Mouse (Mus musculus): ENCODE results near the gene Igsf11.

Igsf11 gene

DNA sequence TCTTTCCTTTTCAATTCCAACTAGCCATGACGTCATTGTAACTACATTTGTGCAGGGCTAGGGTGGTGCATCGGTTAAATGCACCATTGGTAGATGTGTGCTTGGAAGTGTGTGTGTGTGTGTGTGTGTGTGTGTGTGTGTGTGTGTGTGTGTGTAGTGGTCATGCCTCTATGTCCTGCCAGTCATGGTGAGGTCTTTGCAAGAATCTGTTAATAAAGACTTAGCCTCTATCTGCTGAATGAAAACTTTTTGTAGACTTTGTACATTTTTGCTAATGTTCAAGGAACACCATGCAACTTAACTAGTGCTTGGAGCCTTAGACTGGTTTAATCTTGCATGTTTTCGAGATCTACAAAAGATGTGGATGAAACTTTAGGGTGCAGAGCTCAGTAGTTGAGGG, 48.3 kb downstream of the Igsf11 start:
- no peak for DNase-seq (ENCODE audit: low spot score in 2 of 2)

DNA sequence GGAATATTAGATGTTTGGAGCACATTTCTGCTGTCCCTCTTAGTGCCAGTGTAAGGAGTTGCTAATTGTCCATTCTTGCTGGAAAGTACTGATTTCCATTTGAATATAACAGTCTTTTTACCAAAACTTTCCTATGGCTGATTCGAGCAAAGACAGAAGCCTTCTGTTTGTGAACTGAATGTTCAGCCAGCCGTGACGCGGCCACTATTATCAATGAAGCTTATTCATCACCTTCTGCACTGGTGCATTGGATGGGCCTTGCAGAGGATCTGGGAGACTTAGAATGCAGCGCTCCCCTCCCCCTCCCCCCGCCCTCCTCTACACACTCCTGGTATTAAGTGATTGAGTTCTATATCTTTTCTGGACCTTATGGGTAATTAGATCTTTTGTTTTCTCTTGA, 48.8 kb downstream of the Igsf11 start:
- peak; percentile 75 to 77 for DNase-seq (ENCODE audit: low spot score in 2 of 2)

DNA sequence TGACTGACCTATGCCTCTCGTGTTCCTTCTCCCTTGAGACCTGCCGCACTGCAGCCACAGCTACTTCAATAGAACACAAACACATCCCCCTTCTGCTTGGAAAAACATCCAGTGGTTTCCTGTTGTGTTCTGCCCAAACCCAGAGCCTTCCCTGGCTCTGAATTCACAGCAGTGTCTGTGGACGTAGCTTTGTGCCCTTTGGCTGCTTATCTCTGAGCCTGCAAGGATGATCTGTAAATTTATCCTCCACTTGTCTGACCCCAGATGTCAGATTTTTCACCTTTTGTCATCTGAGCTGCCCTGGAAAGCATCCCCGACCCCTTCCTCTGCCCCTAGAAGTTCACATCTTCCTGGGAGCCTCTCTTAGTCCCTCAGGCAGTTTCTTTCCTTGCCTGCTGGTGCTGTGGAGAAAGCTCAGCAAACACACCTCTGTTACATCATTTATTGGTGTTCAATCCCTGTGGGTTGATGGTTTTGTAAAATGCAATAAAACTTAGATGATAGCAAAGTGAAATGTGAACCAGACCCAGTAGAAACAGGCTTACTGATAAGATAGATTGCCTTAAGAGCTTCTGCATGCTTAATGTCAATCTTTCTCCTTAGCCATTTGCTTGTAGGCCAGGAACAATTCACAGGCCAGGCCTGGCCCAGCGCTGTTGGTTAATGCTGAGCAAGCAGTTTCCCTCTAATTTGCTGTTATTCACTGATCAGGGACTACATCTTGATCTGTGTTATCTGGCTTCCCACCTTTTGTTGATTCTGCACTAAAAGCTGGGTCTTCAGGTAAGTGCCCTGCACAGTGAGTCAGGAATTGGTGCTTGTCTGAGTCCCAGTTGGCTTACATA, 51.5 kb downstream of the Igsf11 start:
- DNase-seq (ENCODE audit: low spot score in 2 of 2) = no peak

DNA sequence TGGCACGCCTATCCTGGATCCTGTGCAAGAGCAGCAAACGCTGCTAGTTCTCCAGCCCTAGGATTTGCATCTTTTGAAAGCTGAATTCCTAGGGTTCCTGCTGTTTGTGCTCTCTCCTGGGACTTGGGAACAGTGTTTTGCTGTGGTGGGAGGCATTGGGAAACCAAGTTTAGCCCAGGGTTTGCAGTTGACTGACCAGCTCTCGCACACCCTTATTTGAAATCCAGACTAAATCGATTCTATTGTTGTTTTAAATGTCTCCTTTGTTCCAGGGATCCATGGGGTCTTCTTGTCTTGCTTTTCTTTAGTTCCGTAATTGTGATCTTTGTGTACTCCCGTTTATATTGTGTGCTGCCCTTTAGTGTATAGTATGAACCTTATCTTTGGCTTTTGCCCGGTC, 52.6 kb downstream of the Igsf11 start:
- DNase-seq (ENCODE audit: low spot score in 2 of 2) = no peak

DNA sequence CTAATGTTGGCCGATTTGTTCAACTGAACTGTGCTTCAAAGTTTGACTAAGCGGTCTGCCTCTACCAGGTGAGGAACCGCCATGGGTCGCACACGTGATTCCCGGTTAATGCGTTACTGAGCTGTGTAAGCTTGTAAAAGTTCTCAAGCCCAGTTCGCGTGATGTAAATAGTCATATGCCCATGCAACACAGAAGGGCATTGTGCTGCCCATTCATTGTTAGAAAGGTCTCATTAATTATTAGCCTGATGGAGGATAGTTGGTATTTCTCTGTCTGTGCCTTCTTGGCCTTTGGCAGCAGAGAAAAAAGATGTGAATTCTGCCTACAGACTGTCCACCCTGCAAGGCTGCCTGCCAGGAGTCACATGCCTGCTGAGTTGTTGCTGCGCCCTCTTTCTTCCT, 53.1 kb downstream of the Igsf11 start:
- no peak for DNase-seq (ENCODE audit: low spot score in 2 of 2)

DNA sequence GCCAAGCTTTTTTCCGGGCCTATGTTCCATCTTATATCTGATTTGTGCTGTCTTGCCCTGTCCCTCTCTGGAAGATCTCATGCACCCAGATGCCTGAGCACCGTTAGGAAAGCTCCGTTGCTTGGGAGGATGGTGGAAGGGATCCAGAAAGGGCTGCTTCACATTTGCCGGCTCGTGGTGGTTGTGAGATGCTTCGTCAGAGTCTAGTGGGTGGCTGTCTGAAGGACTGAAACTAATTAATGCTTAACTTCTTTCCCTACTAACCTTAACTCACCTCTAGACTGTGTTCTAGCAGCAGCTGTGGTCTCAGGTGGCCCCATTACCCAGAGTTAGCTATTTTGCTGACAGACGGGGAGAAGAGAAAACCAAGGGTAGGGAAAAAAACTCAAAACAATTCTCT, 54.0 kb downstream of the Igsf11 start:
- DNase-seq (ENCODE audit: low spot score in 2 of 2) = peak; percentile 54 to 70

DNA sequence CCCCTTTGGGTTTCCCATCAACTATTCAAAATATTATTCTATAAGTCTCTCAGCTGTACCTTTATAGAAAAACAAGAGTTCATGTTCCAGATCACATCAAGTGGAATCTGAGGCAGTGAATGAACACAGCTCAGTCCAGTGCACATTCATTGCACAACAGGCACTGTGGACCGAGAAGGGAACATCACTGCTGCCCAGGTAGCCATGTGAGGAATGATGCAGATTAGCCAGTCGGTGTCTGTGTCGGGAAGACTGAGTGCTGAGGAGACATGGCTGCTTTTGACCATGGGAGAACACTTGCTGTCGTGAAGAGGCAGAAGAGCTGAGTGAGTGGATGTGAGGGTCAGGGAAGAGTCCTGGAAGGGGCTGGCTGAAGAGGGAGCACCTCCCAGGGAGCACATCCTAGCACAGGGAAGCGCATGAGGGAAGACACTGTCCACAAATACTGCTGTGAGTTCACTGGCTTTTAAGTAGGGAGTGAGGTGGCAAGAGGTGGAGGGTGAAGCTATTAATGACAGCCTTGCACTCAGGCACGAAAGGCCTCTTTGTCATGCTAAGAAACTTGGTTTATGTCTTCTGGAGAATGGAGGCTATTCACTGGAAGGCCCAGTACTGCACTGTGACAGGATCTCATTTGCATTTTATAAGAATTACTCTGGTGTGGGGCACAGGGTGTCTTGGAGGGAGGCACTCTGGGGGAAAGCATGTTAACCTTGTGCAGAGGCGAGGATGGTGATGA, 54.8 kb downstream of the Igsf11 start:
- DNase-seq (ENCODE audit: low spot score in 2 of 2) = no peak

DNA sequence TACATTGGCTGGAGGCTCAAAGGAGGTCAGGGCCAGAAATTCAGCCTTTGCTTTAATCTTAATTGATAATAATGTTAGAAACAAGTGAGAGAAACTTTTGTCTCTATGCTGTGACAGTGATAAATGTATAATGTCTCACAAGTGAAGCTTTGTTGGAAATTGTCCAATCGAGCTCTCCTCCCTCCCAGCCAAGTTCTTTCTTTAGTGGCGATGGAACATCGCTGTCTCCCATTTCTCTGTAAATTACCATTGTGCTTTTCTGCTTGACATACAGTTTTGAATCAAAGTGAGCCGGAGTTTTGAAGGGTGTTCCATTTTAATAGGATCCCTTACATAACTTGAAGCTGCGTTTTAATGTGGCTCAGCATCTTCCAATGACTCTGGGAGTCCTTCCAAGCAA, 56.0 kb downstream of the Igsf11 start:
- DNase-seq (ENCODE audit: low spot score in 2 of 2) = no peak

DNA sequence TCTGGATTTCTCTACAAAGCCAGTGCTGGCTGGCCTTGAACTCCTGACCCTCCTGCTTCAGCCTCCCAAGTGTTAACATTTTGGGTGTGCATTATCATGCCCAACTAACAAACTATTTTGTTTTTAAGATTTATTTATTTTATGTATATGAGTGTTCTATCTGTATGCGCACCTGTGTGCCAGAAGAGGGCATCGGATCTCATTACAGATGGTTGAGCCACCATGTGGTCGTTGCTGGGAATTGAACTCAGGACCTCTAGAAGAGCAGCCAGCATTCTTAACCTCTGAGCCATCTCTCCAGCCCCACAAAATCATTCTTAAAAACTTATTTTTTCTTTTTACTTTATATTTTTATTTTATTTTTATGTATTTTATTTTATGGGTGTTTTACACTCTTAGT, 60.4 kb downstream of the Igsf11 start:
- DNase-seq (ENCODE audit: low spot score in 2 of 2) = no peak

DNA sequence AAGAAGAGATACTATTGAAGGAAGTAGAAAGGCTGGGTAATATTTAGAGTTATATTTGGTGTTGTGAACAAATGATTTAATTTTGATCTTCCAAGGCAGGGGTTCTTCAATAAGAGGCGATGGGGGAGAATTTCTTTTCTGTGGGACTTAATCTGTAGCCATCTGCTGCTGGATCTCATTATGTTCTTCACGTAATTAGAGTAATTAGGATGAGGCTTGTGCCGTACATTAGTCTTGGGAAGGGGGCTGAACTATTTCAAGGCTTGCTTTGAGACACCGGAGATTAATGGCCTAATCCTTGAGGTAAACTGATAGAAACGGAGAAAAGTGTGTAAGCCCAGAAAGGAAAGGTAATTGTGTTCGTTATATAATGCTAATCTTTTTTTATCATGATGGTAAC, 61.4 kb downstream of the Igsf11 start:
- no peak for DNase-seq (ENCODE audit: low spot score in 2 of 2)

DNA sequence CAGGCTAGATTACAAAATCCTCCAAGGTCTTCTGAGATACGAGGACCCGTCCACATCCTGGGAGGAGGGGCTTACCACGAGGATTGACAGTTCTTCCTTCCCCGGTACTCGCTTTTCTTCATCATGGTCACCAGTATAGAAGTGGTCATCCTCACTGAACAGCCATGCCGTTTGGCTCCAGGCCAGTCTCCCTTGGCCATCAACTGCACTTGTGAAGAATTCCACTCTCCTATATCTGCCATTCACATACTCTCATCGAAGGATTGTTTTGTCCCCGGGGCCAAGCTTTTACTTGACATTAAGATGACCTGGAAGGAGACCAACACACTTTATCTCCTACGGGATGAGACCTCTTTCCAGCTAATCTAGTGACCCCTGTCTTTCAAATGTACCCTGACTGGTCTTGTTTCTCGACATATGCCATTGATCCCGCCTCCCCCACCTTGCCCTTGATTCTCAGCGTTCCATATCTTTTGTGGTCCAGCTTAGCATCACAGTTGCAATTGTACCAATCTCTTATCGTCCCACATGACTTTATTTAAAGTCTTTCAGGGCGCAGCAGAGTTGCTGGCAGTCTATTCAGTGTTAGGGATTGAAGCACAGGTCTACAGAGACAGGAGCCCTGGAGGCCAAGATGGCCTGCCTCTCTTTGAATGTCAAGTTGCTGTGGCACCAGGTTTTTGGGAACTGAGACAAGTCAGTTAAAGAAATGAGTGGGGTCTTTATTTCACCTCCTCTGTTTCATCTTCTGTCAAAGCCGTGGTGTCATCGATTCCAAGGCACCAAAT, 62.2 kb downstream of the Igsf11 start:
- no peak for DNase-seq (ENCODE audit: low spot score in 2 of 2)

DNA sequence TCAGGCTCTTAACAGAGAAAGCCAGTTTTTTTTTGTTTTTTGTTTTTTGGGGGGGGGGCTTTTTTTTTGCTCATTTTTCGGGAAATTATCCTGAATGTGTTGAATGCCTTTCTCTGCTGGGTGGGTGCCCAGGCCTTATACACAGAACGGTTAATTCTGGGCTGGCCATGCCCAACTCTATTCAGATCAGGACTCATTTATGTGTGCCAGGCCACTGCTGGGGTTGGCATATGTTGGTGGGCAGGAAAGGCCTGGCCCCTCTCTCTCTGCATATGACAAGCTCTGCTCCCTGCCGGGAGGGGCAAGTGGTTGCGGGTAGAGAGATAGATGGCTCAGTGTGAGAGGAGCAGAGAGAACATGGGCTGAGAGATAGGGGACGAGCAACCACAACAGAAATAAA, 62.8 kb downstream of the Igsf11 start:
- no peak for DNase-seq (ENCODE audit: low spot score in 2 of 2)

DNA sequence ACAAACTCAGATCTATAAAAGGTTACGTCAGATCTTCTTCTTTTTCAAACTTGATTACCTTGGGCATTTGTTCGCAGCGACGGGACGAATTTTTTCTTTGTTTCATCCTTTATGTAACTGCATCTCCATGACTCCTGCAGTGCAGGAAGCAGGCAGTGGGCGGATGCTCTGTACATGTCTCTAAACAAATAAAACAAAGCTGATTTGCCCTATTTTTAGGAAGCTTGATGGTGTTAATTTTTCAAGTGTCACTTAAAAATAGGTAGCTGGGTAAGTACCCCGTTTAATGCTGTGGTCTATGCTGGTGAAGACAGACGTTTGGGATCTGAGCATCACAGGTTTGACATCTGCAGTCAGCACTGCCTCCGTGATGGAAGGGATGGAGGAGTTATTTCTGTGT, 66.3 kb downstream of the Igsf11 start:
- DNase-seq (ENCODE audit: low spot score in 2 of 2) = peak in 1 of 2 experiments; percentile 55

DNA sequence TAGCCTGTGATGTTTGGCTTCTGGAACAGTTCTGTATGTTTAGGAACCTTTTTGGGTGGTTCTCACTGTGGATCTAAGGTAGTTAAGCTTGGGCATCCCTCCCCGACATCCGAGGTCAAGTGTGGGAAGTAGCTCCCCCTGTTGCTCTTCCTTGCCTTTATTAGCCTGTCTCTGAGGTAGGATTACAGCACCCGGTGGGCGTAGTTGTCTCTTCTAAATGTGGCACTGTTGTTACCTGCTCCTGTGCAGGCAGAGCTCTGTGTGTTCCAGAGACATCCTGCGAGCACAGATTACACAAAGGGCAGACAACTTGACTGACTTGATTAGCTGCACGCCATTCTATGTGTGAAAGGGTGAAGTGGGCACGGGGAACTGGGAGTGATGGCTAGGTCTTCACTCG, 68.1 kb downstream of the Igsf11 start:
- DNase-seq (ENCODE audit: low spot score in 2 of 2) = no peak

DNA sequence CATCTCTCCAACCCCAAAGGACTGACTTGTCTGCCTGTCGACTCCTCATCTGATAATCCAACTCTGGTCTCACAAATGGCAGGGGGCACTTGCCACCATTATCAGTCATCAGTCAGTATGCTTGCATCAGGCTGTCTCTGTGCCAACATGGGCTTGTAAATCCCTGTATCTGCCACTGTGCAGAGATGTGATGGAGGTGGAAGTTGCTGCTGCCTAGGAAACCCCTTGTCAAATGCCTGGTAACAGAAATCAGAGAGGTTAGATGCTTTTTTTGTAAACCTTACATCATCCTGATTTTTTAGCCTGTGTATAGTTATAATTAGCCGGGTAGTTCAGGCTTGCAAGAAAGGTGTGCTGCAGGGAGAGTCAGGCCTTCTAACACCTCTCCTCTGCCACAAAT, 69.4 kb downstream of the Igsf11 start:
- no peak for DNase-seq (ENCODE audit: low spot score in 2 of 2)

DNA sequence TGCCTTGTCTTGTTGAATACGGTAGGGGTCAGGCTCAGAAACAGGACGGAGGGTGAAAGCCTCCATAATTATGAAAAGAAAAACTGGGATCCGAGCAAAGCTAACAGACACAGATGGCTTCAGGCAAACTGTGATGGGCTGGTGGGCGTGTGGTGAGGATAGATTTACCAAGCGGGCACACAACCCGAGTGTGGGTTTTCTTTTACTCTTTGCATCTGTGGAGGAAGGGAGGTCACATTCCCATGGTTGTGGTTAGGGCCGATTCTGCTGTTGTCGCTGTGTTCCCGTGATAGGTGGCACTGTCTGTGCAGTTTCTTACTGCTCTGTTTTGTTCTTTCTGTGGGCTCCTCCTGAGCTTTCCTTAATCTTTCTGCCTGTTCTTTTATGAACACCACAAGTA, 70.2 kb downstream of the Igsf11 start:
- peak; percentile 48 to 68 for DNase-seq (ENCODE audit: low spot score in 2 of 2)

DNA sequence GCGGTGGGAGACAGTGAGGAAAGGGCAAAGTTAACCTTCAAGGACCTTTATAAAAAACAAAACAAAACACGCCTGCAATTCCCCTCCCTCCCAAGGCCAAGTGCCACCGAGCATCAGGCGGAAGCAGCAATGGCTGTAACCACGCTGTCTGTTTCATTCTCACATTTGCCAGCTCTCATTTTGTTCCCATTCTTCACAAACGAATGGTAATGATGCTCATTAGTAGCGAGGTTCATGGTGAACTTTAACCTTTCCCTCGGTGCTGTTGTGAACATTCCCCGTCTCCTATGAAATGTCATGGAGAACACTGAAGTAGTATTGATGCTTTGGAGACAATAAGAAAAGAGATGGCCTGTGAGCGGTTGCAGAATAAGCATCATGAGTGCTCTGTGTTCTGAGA, 74.6 kb downstream of the Igsf11 start:
- no peak for DNase-seq (ENCODE audit: low spot score in 2 of 2)

DNA sequence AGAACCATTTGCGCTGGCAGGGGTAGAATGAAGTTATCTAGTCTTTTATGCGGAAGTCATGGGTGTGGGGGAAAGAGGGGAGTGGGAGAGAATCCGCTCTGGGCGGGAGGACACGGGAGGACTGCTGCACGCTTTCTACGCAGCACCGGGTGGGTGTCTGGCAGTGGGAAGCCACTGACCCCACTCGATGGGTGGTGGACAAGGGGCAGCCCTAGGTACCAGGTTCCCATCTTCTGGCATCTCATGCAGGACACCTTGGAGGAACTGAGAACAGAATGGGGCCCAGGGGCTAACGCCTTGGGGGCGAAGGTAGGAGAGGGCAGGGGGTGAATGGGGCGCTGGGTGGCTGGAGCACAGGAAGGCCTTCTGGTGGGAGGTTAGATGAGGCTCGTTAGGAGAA, 83.7 kb downstream of the Igsf11 start:
- no peak for DNase-seq (ENCODE audit: low spot score in 2 of 2)

DNA sequence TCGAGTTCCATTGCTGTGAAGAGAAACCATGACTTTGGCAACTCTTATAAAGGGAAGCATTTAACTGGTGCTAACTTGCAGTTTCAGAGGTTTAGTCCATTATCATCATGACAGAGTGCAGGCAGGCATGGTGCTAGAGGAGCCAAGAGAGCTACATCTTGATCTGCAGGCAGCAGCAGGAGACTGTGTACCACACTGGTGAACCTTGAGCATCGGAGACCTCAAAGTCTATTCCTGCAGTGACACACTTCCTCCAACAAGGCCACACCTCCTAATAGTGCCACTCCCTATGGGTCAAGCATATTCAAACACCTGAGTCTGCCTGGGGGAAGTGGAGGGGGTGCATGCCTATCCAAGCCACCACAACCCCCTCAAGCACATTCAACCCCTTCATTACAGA, 86.1 kb downstream of the Igsf11 start:
- no peak for DNase-seq (ENCODE audit: low spot score in 2 of 2)

DNA sequence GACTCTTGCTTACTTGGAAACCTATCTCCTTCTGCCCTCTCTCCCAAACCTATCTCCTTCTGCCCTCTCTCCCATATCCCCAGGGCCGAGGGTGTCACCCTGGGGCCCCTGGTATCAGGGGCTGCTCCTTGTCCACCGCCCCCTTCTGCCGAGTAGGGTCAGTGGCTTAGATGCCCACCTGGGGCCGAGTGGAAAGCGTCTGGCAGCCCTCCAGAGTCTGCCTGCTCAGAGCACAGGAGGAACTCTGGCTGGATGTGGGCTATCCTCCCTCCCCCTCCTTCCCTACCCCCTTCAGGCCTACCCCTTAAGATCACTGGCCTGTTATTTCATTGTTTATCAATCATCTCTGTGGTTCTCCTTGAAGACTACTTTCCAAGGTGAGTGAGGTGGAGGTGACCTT, 88.1 kb downstream of the Igsf11 start:
- DNase-seq (ENCODE audit: low spot score in 2 of 2) = no peak

DNA sequence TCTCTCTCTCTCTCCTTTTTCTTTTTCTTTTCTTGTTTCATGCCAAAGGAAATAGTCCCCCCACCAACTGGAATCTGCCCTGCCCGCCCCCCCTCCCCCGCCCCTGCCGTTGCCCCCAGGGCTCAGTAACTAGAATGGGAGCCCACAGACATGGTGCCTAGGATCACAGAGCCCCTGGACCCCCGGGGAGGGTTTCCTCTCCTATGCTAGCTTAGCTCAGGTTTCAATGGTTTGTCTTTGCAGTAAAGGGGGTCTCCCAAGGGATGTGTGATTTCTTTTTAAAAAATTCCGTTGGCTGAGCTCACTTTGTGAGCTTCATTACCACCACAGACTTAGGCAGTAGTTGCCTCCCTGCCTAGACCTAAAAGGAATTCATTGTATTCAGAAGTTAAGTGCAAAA, 89.6 kb downstream of the Igsf11 start:
- no peak for DNase-seq (ENCODE audit: low spot score in 2 of 2)

DNA sequence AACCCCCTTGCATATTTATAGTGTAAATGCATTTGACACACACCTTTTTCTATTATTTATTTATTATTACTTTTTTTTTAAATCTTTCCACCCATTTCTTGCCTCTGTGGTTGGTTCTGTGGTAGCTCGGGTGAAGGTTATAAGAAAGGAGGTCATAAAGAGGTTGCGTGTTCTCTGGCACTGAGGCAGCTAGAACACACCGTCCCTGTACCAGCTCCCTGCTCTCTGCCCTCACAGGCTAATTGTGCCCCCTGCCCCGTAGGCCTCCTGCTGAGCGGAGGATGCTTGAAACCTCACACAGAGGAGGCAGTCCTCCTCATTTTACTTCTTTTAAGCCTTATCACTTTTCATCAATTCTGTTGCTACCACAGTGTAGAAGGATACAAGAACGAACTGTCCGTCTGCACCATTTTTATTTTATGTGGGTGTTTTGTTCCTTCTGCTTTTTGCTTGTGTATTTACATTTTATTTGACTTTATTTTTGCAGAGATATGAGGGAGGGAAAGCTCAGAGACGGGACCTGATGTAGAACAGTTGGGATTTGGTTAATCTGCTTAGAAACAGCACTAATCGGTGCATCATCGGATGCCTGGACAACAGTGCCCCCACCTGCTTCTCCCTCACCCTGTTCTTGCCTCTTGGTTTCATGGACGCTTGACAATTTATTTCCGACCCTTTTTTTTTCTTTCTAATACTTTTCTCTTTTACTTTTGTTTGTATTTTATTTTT, 90.2 kb downstream of the Igsf11 start:
- no peak for DNase-seq (ENCODE audit: low spot score in 2 of 2)

Data from left cerebral cortex, adult 9 months (tissue).